Mouse (Mus musculus) lung, postnatal 0 days (tissue): ENCODE measurements at regions not wholly inside any gene's neighbourhood (a gene's known extent, or its start where the extent isn't known, plus 50 kb on each side); places are given as distances from the start of the nearest gene placed in this dataset.

Source experiments
- CTCF ChIP-seq: IDR thresholded peaks from 2 replicates; pipeline ENCODE4 v1.5.1; 2016; ENCODE audit warnings: antibody characterized with exemption, mild to moderate bottlenecking
- EP300 ChIP-seq: IDR thresholded peaks from 2 replicates; pipeline ENCODE4 v1.6.1; 2016; ENCODE audit warnings: antibody characterized with exemption, mild to moderate bottlenecking, control low read depth

DNA sequence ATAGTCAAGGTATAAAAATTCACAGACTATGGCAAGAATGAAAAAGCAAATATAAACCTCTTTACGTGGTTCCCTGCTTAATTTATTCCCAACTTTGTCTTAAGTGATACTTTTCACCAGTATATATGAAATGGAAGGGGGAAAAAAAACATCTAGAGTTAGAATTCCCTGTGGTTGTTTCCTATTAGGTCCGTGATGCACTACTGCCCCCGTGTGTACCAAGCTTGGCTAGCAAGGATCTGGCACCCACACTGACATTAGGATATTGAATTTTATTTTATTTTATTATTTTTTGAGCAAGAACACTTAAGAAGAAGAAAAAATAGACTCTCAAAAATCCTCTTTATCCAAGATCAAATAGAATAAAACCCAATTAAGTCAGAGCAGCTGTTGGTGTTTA, 303.9 kb upstream of the Castor2 start:
- TF ChIP-seq CTCF (peak; percentile 68), EP300 (no peak)
